Mouse (Mus musculus): ENCODE measurements at regions not wholly inside any gene's neighbourhood (a gene's known extent, or its start where the extent isn't known, plus 50 kb on each side); places are given as distances from the start of the nearest gene placed in this dataset.

DNA sequence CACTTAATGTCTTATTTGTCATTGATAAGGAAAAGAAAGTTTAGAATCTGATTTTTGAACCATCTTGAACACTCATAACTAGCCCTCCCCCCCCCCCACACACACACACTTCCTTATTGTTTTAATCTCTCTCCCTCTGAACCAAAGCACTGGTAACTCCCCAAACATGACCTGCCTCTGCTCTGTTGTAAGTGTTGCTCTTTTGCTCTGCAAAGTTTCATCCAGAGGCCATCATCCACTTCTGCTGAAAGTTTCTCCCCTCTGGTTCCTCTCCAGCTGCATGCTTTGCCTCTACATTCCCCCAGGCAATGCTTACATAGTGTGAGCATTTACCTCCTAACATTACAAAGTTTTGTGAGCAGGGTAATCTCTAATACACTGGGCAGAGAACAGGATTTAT is 418.1 kb downstream of the Sorl1 start:
- no peak for TF ChIP-seq POLR2A (IDR thresholded peaks at IDR 0.05; ENCODE audit: control insufficient read depth, extremely low read depth, insufficient read depth, low read length, poor library complexity)
- TF ChIP-seq CTCF (IDR thresholded peaks at IDR 0.05; ENCODE audit: borderline replicate concordance, control insufficient read depth, extremely low read depth, insufficient read depth, low read length, poor library complexity), result no peak
